Mouse (Mus musculus) left cerebral cortex, postnatal 14 days (tissue): ENCODE measurements around the gene Med29. TPM values are rescaled to one million over a fixed set of nuclear protein-coding genes. Genes with fewer than 3 reads are reported as not detected.

Experiments
- total RNA-seq, 2 experiments: library from RNA; stranded (reverse); gene quantifications; 2 replicates each; pipeline ENCODE4 v1.2.3; 2021

The Med29 gene
- total RNA-seq, 2 experiments from 2014 or later = 18.0 to 19.8 TPM

Other genes starting within 250 kb of the Med29 start
- gene Fbl, start 223.0 kb downstream of the Med29 start, total RNA-seq = 10 to 100 TPM; 62.5 to 63.5 TPM
- 10 to 100 TPM; 40.5 to 42.3 TPM for gene Dyrk1b, start 213.2 kb downstream of the Med29 start, total RNA-seq
- 10 to 100 TPM; 63.8 to 73.4 TPM for gene Eid2, start 124.8 kb downstream of the Med29 start, total RNA-seq
- 10 to 100 TPM; 40.7 to 44.1 TPM for gene Eid2b, start 115.0 kb downstream of the Med29 start, total RNA-seq
- 1 to 10 TPM; 1.2 to 3.4 TPM for gene Selenov, start 101.5 kb downstream of the Med29 start, total RNA-seq
- gene Dll3, start 90.5 kb downstream of the Med29 start, total RNA-seq = 1 to 10 TPM; 2.2 to 2.6 TPM
- gene Timm50, start 80.6 kb downstream of the Med29 start, total RNA-seq = 10 to 100 TPM; 39.9 to 42.8 TPM
- gene Supt5, start 54.0 kb downstream of the Med29 start, total RNA-seq = 100 to 1,000 TPM; 113 to 114 TPM
- 100 to 1,000 TPM; 481 to 507 TPM for gene Rps16, start 42.1 kb downstream of the Med29 start, total RNA-seq
- gene Plekhg2, start 20.1 kb downstream of the Med29 start, total RNA-seq = 10 to 100 TPM; 10.1 to 10.3 TPM
- 1 to 10 TPM; 1.5 to 3.3 TPM for gene Zfp36, start 12.5 kb downstream of the Med29 start, total RNA-seq
- 10 to 100 TPM; 59.9 to 60.0 TPM for gene Paf1, start 243 bp upstream of the Med29 start, total RNA-seq
- gene Gmfg, start 44.7 kb upstream of the Med29 start, total RNA-seq = 1 to 10 TPM; 2.6 to 3.3 TPM
- 10 to 100 TPM; 97.0 to 98.5 TPM for gene Lrfn1, start 59.3 kb upstream of the Med29 start, total RNA-seq
- not detected for gene Ifnl2, start 117.7 kb upstream of the Med29 start, total RNA-seq
- gene Ifnl3, start 130.1 kb upstream of the Med29 start, total RNA-seq = not detected
- gene Sycn, start 148.2 kb upstream of the Med29 start, total RNA-seq = not detected
- under 1 TPM; 0.36 to 0.53 TPM for gene Nccrp1, start 154.5 kb upstream of the Med29 start, total RNA-seq
- gene Samd4b, start 205.4 kb upstream of the Med29 start, total RNA-seq = 10 to 100 TPM; 59.8 to 61.6 TPM
- 1 to 10 TPM; 8.7 to 10.0 TPM for gene Pak4, start 205.5 kb upstream of the Med29 start, total RNA-seq
- 1 to 10 TPM in 1 of 2 experiments, under 1 TPM in 1; 0.53 to 1.1 TPM for gene Acp7, start 238.6 kb upstream of the Med29 start, total RNA-seq